Mouse (Mus musculus): ENCODE data around the gene Stra6. TPM values are rescaled to one million over a fixed set of nuclear protein-coding genes. Genes with fewer than 3 reads are reported as not detected.

Stra6 gene
- total and polyA plus RNA-seq, 3 experiments = 0.08 to 0.09 (median 0.08) TPM

GRCm38 (mm10) chr9:58028841-58029240, 34.7 kb upstream of the Stra6 start:
- in situ Hi-C loops (cut with MboI; ENCODE audit: low pct_ligation_motif_present, low pct_unique_long_range_greater_than_20kb, low sequenced_read_pairs) = no loop called here

DNA sequence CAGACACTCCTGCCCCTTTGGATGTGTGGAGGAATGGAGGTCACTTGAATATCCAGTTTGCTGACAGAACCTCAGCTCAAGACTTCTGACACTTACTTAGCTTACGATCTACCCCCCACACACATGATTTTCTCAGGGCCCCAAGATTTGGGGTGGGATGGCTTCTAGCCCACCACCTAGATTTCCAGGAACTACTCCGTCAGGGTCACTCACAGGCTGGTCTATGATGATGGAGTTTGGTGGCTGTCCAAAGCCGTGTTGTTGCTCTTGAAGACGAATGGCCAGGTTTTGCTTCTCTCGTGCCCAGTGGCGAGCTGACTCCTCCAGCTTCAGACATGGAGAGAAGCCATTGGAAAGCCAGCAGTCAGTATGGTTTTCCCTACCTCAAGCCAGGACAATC, 34.0 kb upstream of the Stra6 start:
- H3K4me2 ChIP-seq (ENCODE audit: insufficient read depth, low read depth, poor library complexity, severe bottlenecking) = no peak overlapping the region
- in situ Hi-C loops (cut with MboI; ENCODE audit: low pct_ligation_motif_present, low pct_unique_long_range_greater_than_20kb, low sequenced_read_pairs) (loop anchor here (5.0 kb wide), 1 partner anchor 178 kb away; no protein-coding TSS in a partner anchor), dilution Hi-C loops (cut with MboI; ENCODE audit: extremely low pct_ligation_motif_present, extremely low pct_unique_long_range_greater_than_20kb, low sequenced_read_pairs) (no loop called here)
- no peak for DNase-seq (ENCODE audit: extremely low read depth)
- H3K36me3 ChIP-seq (replicated peaks in 1 of 2; ENCODE audit: control insufficient read depth in 1 of 2, insufficient read depth in 1 of 2, low read length in 1 of 2) = peaks cover 0 to 3% of the 10 kb centered on the region in 2 experiments
- H3K4me1 ChIP-seq (ENCODE audit: control insufficient read depth in 1 of 2, insufficient read depth in 2 of 2) = peaks cover 0 to 2% of the 10 kb centered on the region in 2 experiments; a peak in 1 of 4 replicates
- H3K9ac ChIP-seq (ENCODE audit: insufficient read depth, low read depth) = no peak overlapping the region
- H3K27ac ChIP-seq (ENCODE audit: insufficient read depth, low read depth) = no peak overlapping the region
- H3K9me3 ChIP-seq (replicated peaks; ENCODE audit: low read length) = no peaks in the 10 kb centered on the region
- peaks cover 5% of the 10 kb centered on the region for H3K27me3 ChIP-seq (replicated peaks)
- H3K79me2 ChIP-seq (replicated peaks; ENCODE audit: control insufficient read depth, extremely low read depth, insufficient read depth, poor library complexity, severe bottlenecking) = no peaks in the 10 kb centered on the region
- no peak for TF ChIP-seq USF2 (conservative IDR thresholded peaks at IDR 0.05; ENCODE audit: low read depth, low read length)
- no peak for TF ChIP-seq RCOR1 (conservative IDR thresholded peaks at IDR 0.05; ENCODE audit: low read depth, low read length)
- no peak for TF ChIP-seq MYC (IDR thresholded peaks at IDR 0.05; ENCODE audit: low read depth, low read length)
- no peak for TF ChIP-seq USF1 (IDR thresholded peaks at IDR 0.05; ENCODE audit: low read depth, low read length)
- H3K4me3 ChIP-seq (replicated peaks in 1 of 3; ENCODE audit: low read depth in 2 of 3, low read length in 2 of 3, poor library complexity in 1 of 3) = no peak overlapping the region

More at GRCm38 (mm10) chr9:58028841-58029240, 34.7 kb upstream of the Stra6 start:
- dilution Hi-C loops (cut with MboI; ENCODE audit: extremely low pct_ligation_motif_present, extremely low pct_unique_long_range_greater_than_20kb, low sequenced_read_pairs) = no loop called here
- Histone ChIP-seq H3K4me2 (ENCODE audit: insufficient read depth, low read depth, poor library complexity, severe bottlenecking) (no peak overlapping the region), H3K27me3 (replicated peaks) (peaks cover 5% of the 10 kb centered on the region), H3K36me3 (replicated peaks in 1 of 2; ENCODE audit: control insufficient read depth in 1 of 2, insufficient read depth in 1 of 2, low read length in 1 of 2) (peaks cover 0 to 3% of the 10 kb centered on the region in 2 experiments), H3K4me3 (replicated peaks in 1 of 3; ENCODE audit: low read depth in 2 of 3, low read length in 2 of 3, poor library complexity in 1 of 3) (no peak overlapping the region), H3K9me3 (replicated peaks; ENCODE audit: low read length) (no peaks in the 10 kb centered on the region), H3K4me1 (ENCODE audit: control insufficient read depth in 1 of 2, insufficient read depth in 2 of 2) (no peaks in the 10 kb centered on the region), H3K9ac (ENCODE audit: insufficient read depth, low read depth) (no peak overlapping the region), H3K79me2 (replicated peaks; ENCODE audit: control insufficient read depth, extremely low read depth, insufficient read depth, poor library complexity, severe bottlenecking) (no peaks in the 10 kb centered on the region), H3K27ac (ENCODE audit: insufficient read depth, low read depth) (no peak overlapping the region)
- no peak for TF ChIP-seq JUN (IDR thresholded peaks at IDR 0.05; ENCODE audit: insufficient read depth, low read depth, low read length)
- TF ChIP-seq NELFE (IDR thresholded peaks at IDR 0.05; ENCODE audit: low read depth, low read length) = no peak
- no peak for TF ChIP-seq ETS1 (conservative IDR thresholded peaks at IDR 0.05; ENCODE audit: low read depth, low read length)
- no peak for TF ChIP-seq MEF2A (IDR thresholded peaks at IDR 0.05; ENCODE audit: borderline replicate concordance, low read depth, low read length)
- TF ChIP-seq SMC3 (IDR thresholded peaks at IDR 0.05; ENCODE audit: low read depth, low read length) = no peak
- no peak for TF ChIP-seq E2F4 (IDR thresholded peaks at IDR 0.05; ENCODE audit: insufficient replicate concordance, low read depth, low read length)
- TF ChIP-seq RAD21 (IDR thresholded peaks at IDR 0.05; ENCODE audit: low read depth, low read length) = no peak
- no peak for TF ChIP-seq SIN3A (IDR thresholded peaks at IDR 0.05; ENCODE audit: low read length)
- TF ChIP-seq USF2 (conservative IDR thresholded peaks at IDR 0.05; ENCODE audit: low read depth, low read length) = no peak
- TF ChIP-seq ZNF384 (IDR thresholded peaks at IDR 0.05; ENCODE audit: low read depth, low read length) = no peak
- TF ChIP-seq ZMIZ1 (IDR thresholded peaks at IDR 0.05; ENCODE audit: low read depth, low read length) = no peak
- no peak for TF ChIP-seq BHLHE40 (IDR thresholded peaks at IDR 0.05; ENCODE audit: low read depth, low read length)
- no peak for TF ChIP-seq RCOR1 (conservative IDR thresholded peaks at IDR 0.05; ENCODE audit: low read depth, low read length)
- no peak for TF ChIP-seq MAZ (IDR thresholded peaks at IDR 0.05; ENCODE audit: low read depth, low read length)
- no peak for TF ChIP-seq NRF1 (IDR thresholded peaks at IDR 0.05; ENCODE audit: low read depth, low read length)
- TF ChIP-seq POLR2A (IDR thresholded peaks at IDR 0.05; ENCODE audit: low read depth, low read length) = no peak
- TF ChIP-seq MXI1 (IDR thresholded peaks at IDR 0.05; ENCODE audit: low read depth, low read length) = no peak
- no peak for TF ChIP-seq ELF1 (IDR thresholded peaks at IDR 0.05; ENCODE audit: low read depth, low read length)
- no peak for TF ChIP-seq TBP (conservative IDR thresholded peaks at IDR 0.05; ENCODE audit: low read depth, low read length)
- TF ChIP-seq TCF12 (IDR thresholded peaks at IDR 0.05; ENCODE audit: low read depth, low read length) = no peak
- DNase-seq (ENCODE audit: extremely low read depth) = no peak

Data from CH12.LX (cell line).